Mouse (Mus musculus) spleen, adult 2 months (tissue): Measurements from ENCODE around the gene Rasgef1b.

Experiments used
- CTCF ChIP-seq: fragments of 200-500 bp; IDR thresholded peaks from 2 replicates; pipeline ENCODE4 v1.5.1; 2011; ENCODE audit warnings: mild to moderate bottlenecking, inconsistent platforms; ENCODE audit not compliant: insufficient read depth, insufficient read length, insufficient replicate concordance; ENCODE audit errors: extremely low read depth
- POLR2A ChIP-seq: fragments of 200-500 bp; IDR thresholded peaks from 2 replicates; pipeline ENCODE4 v1.6.1; 2011; ENCODE audit warnings: low read depth, low read length, inconsistent platforms

- TF ChIP-seq CTCF, result no peak
- no peak for TF ChIP-seq POLR2A
Measured at GRCm38 (mm10) chr5:99230476-99230875, 498.4 kb downstream of the Rasgef1b start.
